Mouse (Mus musculus): ENCODE results near the gene Fam24b. TPM values are rescaled to one million over a fixed set of nuclear protein-coding genes. Genes with fewer than 3 reads are reported as not detected.

The Fam24b gene
- total RNA-seq, 2 experiments from 2014 or later, result not detected

Other genes starting within 250 kb of the Fam24b start
- gene 4933402N03Rik, start 183.2 kb downstream of the Fam24b start, total RNA-seq (2021), result not detected
- not detected for gene 5430419D17Rik, start 155.1 kb downstream of the Fam24b start, total RNA-seq (2021)
- gene Cuzd1, start 7.2 kb downstream of the Fam24b start, total RNA-seq (2021), result not detected
- not detected for gene Fam24a, start 4.3 kb upstream of the Fam24b start, total RNA-seq (2021)
- 10 to 100 TPM; 31.4 to 32.1 TPM for gene 2310057M21Rik, start 33.2 kb upstream of the Fam24b start, total RNA-seq (2021)
- 10 to 100 TPM; 47.9 to 57.1 TPM for gene Pstk, start 41.6 kb upstream of the Fam24b start, total RNA-seq (2021)
- 10 to 100 TPM; 47.5 to 51.2 TPM for gene Ikzf5, start 81.0 kb upstream of the Fam24b start, total RNA-seq (2021)
- 10 to 100 TPM; 75.5 to 78.6 TPM for gene Acadsb, start 81.1 kb upstream of the Fam24b start, total RNA-seq (2021)
- not detected for gene Hmx3, start 213.4 kb upstream of the Fam24b start, total RNA-seq (2021)
- gene Hmx2, start 219.3 kb upstream of the Fam24b start, total RNA-seq (2021), result not detected
- 10 to 100 TPM; 56.3 to 57.6 TPM for gene Bub3, start 230.7 kb upstream of the Fam24b start, total RNA-seq (2021)